Mouse (Mus musculus): ENCODE results near the gene Npas2.

Npas2 gene

GRCm38 (mm10) chr1:39374231-39374809 lies 180.8 kb downstream of the Npas2 start:
- no peak for DNase-seq (ENCODE audit: low read depth, low spot score)

DNA sequence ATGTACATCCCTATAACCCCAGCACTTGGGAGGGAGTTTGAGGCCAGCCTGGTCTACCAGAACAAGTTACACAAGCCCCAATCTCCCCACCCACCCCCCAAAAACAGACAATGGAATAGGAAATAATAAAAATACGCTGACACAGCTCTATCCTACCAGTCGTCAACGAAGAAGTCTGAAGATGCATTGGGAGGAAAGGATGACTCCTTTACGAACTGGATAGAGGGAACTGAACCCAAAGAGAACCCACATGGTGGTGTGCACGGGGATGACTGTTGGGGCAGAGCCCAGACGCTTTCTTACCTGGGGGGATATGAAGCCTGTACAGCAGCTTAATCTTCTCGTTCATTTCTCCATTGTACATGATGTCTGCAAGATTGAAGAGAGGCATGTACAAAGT lies 182.6 kb downstream of the Npas2 start:
- DNase-seq (ENCODE audit: low read depth, low spot score), result no peak

DNA sequence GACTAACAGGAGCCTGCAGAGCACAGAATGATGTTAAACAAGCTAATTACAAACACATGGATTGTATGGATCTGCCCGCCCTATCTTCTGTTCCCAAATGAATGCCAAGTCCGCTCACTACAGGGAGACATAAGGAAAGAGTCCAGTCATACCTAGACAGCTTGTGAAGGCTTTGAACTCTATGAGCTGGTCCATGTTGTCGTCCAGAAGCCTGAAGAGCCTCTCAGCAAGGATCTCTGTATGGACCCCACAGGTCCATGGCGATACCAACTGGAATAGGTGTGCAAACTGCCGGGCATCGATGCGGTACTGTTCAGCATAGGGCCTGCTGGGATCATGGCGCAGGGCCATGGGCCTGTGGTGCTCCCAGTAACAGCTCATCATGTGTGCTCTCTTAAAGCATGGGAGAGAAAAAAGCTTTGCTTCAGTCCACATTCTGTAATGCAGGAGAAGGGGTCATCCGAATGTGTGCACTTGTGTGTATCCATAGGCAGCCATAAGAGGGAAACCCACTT lies 183.3 kb downstream of the Npas2 start:
- no peak for DNase-seq (ENCODE audit: low read depth, low spot score)

GRCm38 (mm10) chr1:39378540-39378939 lies 185.0 kb downstream of the Npas2 start:
- no peak for DNase-seq (ENCODE audit: low read depth, low spot score)

DNA sequence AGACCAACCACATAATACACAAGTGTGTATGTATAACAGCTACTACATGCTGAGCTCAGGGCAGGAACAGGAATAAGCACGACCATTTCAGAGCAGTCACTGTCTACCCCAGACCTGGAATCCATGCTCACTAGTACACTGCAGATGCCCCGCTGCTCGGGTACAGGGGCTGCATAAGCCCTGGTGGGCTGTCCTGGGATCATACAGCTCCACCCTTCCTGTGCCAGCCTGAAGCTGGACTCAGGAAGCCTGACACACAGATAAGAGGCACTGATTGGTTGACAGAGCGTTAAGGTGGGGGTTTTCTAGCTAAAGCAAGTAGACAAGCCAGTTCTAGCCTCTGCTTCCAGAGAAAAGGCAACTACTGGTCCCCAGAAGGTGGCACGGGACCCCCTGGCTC lies 185.5 kb downstream of the Npas2 start:
- DNase-seq (ENCODE audit: low read depth, low spot score), result no peak

DNA sequence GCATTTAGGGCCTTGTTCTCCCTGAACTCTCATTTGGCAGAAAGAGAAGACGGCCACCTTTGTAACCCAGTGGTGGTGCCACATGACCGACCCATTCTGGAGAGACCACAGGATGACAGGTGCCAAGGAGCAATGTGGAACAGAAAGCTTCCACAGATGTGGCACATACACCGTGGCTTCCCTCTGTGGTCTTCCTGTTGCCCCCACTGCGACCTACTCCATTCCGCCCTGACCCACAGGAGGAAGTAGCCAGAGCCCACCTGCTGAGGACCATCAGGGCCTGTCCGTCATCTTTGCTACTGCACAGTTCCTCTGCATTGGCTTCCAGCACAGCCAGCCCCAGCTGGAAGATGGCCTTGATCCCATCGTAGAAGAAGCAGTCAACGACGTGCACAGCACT lies 187.5 kb downstream of the Npas2 start:
- no peak for DNase-seq (ENCODE audit: low read depth, low spot score)

DNA sequence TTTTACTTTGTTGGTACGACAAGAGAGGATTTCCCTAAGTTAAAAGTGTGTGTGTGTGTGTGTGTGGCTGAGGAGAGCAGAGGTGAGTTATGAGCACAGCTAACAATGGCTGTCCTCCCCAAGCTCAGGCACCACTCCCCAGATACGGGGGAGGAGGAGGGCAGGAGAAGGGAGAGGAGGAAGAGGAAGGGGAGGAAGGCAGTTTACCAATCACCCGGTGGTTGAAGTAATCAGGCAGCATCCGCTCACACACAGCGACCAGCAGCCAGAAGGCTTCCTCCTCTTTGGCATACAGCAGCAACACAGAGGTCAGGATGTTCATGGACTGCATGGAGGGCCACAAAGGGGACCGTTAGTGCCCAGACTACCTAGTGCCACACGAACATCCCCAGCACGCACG lies 191.4 kb downstream of the Npas2 start:
- DNase-seq (ENCODE audit: low read depth, low spot score), result no peak

- DNase-seq (ENCODE audit: low read depth, low spot score), result no peak
These were observed 192.9 kb downstream of the Npas2 start for GRCm38 (mm10) chr1:39386456-39386855.

GRCm38 (mm10) chr1:39387497-39387896 lies 194.0 kb downstream of the Npas2 start:
- no peak for DNase-seq (ENCODE audit: low read depth, low spot score)

GRCm38 (mm10) chr1:39388163-39388562 lies 194.6 kb downstream of the Npas2 start:
- DNase-seq (ENCODE audit: low read depth, low spot score), result no peak

- DNase-seq (ENCODE audit: low read depth, low spot score), result no peak
These were observed 195.8 kb downstream of the Npas2 start for GRCm38 (mm10) chr1:39389338-39389737.

- DNase-seq (ENCODE audit: low read depth, low spot score), result no peak
These were observed 198.1 kb downstream of the Npas2 start for GRCm38 (mm10) chr1:39391652-39392051.

GRCm38 (mm10) chr1:39392189-39392588 lies 198.7 kb downstream of the Npas2 start:
- DNase-seq (ENCODE audit: low read depth, low spot score), result peak; percentile 56

DNA sequence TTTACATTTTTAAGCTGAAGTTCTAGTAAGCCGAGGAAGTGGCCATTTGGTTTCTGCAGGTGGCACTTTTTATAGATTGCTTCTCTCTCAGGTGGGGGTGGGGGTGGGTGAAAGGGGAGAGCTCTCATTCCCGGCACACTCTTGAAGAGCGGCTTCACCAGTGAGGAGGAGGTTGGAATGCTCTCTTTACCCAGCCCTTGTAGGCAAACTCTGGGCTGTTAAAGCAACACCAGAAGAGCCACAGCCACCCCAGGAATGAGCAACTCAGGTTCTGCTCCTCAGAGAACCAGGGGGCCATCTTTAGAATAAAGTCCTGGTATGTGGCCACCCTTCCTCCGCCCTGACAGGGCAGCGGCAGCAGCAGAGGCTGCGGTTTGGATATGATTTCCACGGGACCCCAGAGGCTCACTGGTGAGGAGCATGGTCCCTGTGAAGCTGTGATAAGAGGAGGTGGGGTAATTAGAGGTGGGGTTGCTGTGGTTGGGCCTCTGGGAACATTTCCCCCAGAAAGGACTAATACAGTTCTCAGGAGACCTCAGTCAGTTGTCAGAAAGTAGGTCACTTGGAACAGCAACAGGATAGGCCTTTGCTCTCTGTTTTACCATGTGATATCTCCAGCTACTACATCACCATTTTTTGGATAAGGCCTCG lies 199.8 kb downstream of the Npas2 start:
- no peak for DNase-seq (ENCODE audit: low read depth, low spot score)

- no peak for DNase-seq (ENCODE audit: low read depth, low spot score)
These were observed 200.6 kb downstream of the Npas2 start for GRCm38 (mm10) chr1:39394096-39394495.

DNA sequence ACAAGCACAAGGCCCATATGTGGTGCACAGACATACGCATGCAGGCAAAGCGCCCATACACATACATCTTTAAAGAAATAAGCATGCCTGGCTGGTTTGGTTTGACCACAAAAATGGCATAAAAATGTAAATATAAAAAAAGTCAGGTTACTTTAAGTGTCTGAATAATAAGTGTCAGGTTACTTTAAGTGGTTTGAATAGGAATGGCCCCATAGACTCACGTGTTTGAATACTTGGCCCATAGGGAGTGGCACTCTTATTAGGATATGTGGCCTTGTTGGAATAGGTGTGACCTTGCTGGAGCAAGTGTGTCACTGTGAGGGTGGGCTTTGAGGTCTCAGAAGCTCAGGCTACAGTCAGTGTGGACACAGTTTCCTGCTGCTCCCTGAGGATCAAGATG lies 201.1 kb downstream of the Npas2 start:
- DNase-seq (ENCODE audit: low read depth, low spot score), result no peak

DNA sequence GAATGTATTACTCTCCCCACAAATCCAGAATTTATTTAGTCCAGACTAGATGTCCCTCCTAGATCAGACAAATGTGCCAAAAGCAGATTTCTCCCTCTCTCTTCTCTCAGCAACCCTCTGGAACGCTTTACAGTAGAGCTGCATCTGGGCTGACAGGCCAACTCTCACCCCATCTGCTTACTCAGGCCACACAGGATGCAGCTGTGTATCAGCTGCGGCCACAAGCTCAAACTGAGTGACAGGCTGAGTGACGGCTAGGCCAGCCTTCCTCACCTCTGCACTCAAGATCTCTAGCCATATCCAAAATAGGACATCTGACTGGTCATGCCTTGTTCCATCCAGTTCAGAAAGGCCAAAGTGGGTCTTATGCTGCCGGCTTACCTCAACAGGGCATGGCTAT lies 202.8 kb downstream of the Npas2 start:
- DNase-seq (ENCODE audit: low read depth, low spot score), result no peak

DNA sequence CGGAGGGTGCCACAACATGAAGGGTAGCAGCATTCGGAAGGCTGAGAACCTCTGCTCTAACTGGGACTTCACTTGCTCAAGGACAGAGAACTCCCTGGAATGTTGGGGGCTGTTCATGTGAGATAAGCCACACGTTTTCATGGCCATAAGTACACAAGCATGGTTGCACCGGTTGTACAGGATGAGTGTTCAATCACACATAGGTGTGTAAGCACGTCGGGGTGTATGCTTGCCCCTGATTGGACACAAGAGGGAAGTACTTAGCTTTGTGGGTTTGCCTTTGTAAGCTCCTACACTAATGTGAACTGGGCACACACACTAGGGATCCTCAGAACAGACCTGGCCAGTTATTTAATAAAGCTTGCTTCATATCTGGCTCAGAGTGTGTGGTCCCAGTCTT lies 204.8 kb downstream of the Npas2 start:
- no peak for DNase-seq (ENCODE audit: low read depth, low spot score)

- DNase-seq (ENCODE audit: low read depth, low spot score), result no peak
These were observed 205.7 kb downstream of the Npas2 start for GRCm38 (mm10) chr1:39399228-39399627.

DNA sequence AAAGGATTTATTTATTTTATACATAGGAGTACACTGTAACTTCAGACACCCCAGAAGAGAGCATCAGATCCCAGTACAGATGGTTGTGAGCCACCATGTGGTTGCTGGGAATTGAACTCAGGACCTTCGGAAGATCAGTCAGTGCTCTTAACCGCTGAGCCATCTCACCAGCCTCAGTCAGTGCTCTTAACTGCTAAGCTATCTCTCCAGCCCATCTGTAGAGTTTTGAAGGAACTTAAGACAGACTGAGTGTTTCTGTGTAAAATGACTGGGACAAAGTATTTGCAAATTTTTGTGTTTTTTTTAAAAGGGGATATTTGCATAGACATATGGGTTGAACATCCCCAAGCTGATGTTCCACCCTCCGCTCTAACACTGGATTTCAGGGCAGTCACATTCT lies 206.6 kb downstream of the Npas2 start:
- no peak for DNase-seq (ENCODE audit: low read depth, low spot score)

GRCm38 (mm10) chr1:39407108-39407507 lies 213.6 kb downstream of the Npas2 start:
- DNase-seq (ENCODE audit: low read depth, low spot score), result no peak

DNA sequence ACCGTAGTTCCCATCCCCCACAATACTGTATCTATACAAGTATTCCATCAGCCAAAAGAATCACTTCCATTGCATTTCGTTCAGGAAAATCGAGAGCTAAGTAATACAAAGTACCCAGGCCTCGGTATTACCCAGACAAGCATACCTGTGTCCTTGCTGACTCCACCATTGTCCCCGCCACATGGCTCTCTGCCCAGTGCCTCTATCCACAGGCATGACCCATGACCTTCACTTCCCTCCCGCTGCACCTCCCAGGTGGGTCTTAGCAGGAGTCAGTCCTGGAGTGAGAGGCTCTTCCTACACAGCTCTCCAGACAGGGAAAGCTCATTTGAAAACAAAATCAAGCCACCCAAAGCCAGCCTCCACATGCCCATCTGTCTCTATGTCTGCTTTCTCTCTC lies 214.6 kb downstream of the Npas2 start:
- DNase-seq (ENCODE audit: low read depth, low spot score), result no peak

- no peak for DNase-seq (ENCODE audit: low read depth, low spot score)
These were observed 215.1 kb downstream of the Npas2 start for GRCm38 (mm10) chr1:39408668-39409067.

Data from forelimb bud, embryonic 11.5 days (tissue).